Mouse (Mus musculus): ENCODE measurements around the gene Nxpe5. TPM values are rescaled to one million over a fixed set of nuclear protein-coding genes. Genes with fewer than 3 reads are reported as not detected.

Nxpe5 gene
- total RNA-seq, 2 experiments from 2014 or later: 0.58 to 0.98 TPM

GRCm38 (mm10) chr5:138268980-138269379, 43.3 kb downstream of the Nxpe5 start:
- intact Hi-C loops (cut with DNase I; ENCODE audit: low total_unique reads): no loop called here
- no peak for DNase-seq

GRCm38 (mm10) chr5:138271232-138271631, 45.5 kb downstream of the Nxpe5 start:
- no peak for DNase-seq

GRCm38 (mm10) chr5:138272409-138272923, 46.8 kb downstream of the Nxpe5 start, which contains the start of gene Gal3st4:
Gene Gal3st4, minus strand, starts transcription at chr5:138272840.
- intact Hi-C loops (cut with DNase I; ENCODE audit: low total_unique reads): no loop called here
- peak; percentile 57 for DNase-seq

More at GRCm38 (mm10) chr5:138271232-138271631, 45.5 kb downstream of the Nxpe5 start:
- intact Hi-C loops (cut with DNase I; ENCODE audit: low total_unique reads): no loop called here

GRCm38 (mm10) chr5:138274186-138274585, 48.5 kb downstream of the Nxpe5 start:
- intact Hi-C loops (cut with DNase I; ENCODE audit: low total_unique reads): no loop called here
- DNase-seq: no peak

GRCm38 (mm10) chr5:138275216-138276050, 49.7 kb downstream of the Nxpe5 start:
- intact Hi-C loops (cut with DNase I; ENCODE audit: low total_unique reads): no loop called here
- no peak for DNase-seq

- DNase-seq: no peak
- intact Hi-C loops (cut with DNase I; ENCODE audit: low total_unique reads): no loop called here
These were observed 52.3 kb downstream of the Nxpe5 start for GRCm38 (mm10) chr5:138277994-138278393.

- DNase-seq: peak; percentile 84
- intact Hi-C loops (cut with DNase I; ENCODE audit: low total_unique reads): no loop called here
These were observed 54.1 kb downstream of the Nxpe5 start, which contains the start of the genes Gm43720, Gpc2 and Stag3 for GRCm38 (mm10) chr5:138279585-138280424. Gene Gm43720, minus strand, starts transcription at chr5:138279958. Gene Gpc2, minus strand, starts transcription at chr5:138280005. Gene Stag3, plus strand, starts transcription at chr5:138280240.

- intact Hi-C loops (cut with DNase I; ENCODE audit: low total_unique reads): no loop called here
- no peak for DNase-seq
These were observed 54.7 kb downstream of the Nxpe5 start for GRCm38 (mm10) chr5:138280425-138280768.

- no peak for DNase-seq
- intact Hi-C loops (cut with DNase I; ENCODE audit: low total_unique reads): no loop called here
These were observed 55.1 kb downstream of the Nxpe5 start for GRCm38 (mm10) chr5:138280829-138281228.

GRCm38 (mm10) chr5:138281798-138282197, 56.1 kb downstream of the Nxpe5 start:
- intact Hi-C loops (cut with DNase I; ENCODE audit: low total_unique reads): no loop called here
- DNase-seq: no peak

GRCm38 (mm10) chr5:138283540-138283939, 57.8 kb downstream of the Nxpe5 start:
- intact Hi-C loops (cut with DNase I; ENCODE audit: low total_unique reads): no loop called here

GRCm38 (mm10) chr5:138287861-138288260, 62.2 kb downstream of the Nxpe5 start:
- no peak for DNase-seq
- intact Hi-C loops (cut with DNase I; ENCODE audit: low total_unique reads): no loop called here

More at GRCm38 (mm10) chr5:138283540-138283939, 57.8 kb downstream of the Nxpe5 start:
- DNase-seq: no peak

- intact Hi-C loops (cut with DNase I; ENCODE audit: low total_unique reads): no loop called here
These were observed 65.9 kb downstream of the Nxpe5 start for GRCm38 (mm10) chr5:138291638-138292037.

GRCm38 (mm10) chr5:138294158-138294557, 68.5 kb downstream of the Nxpe5 start:
- intact Hi-C loops (cut with DNase I; ENCODE audit: low total_unique reads): no loop called here
- no peak for DNase-seq

More at GRCm38 (mm10) chr5:138291638-138292037, 65.9 kb downstream of the Nxpe5 start:
- no peak for DNase-seq

- no peak for DNase-seq
- intact Hi-C loops (cut with DNase I; ENCODE audit: low total_unique reads): no loop called here
These were observed 73.9 kb downstream of the Nxpe5 start for GRCm38 (mm10) chr5:138299613-138300012.

Other genes with a start within 250 kb of the Nxpe5 start
- not detected for gene Azgp1, start 244.4 kb upstream of the Nxpe5 start, total RNA-seq (2021)
- gene Smok3a, start 204.6 kb upstream of the Nxpe5 start, total RNA-seq (2021): not detected
- not detected for gene Smok3b, start 204.5 kb upstream of the Nxpe5 start, total RNA-seq (2021)
- not detected for gene Smok3c, start 172.7 kb upstream of the Nxpe5 start, total RNA-seq (2021)
- 10 to 100 TPM; 10.8 to 11.2 TPM for gene Zkscan1, start 140.8 kb upstream of the Nxpe5 start, total RNA-seq (2021)
- gene Zscan21, start 109.0 kb upstream of the Nxpe5 start, total RNA-seq (2021): 10 to 100 TPM; 10.3 to 10.6 TPM
- gene Zfp113, start 70.2 kb upstream of the Nxpe5 start, total RNA-seq (2021): 1 to 10 TPM; 5.3 to 6.0 TPM
- gene Cops6, start 64.8 kb upstream of the Nxpe5 start, total RNA-seq (2021): 100 to 1,000 TPM; 107 to 110 TPM
- 10 to 100 TPM in 1 of 2 experiments, 1 to 10 TPM in 1; 7.6 to 10.1 TPM for gene Ap4m1, start 53.9 kb upstream of the Nxpe5 start, total RNA-seq (2021)
- 10 to 100 TPM; 10.7 to 11.8 TPM for gene Mcm7, start 53.5 kb upstream of the Nxpe5 start, total RNA-seq (2021)
- gene Taf6, start 38.4 kb upstream of the Nxpe5 start, total RNA-seq (2021): 10 to 100 TPM; 20.8 to 24.8 TPM
- gene Cnpy4, start 38.4 kb upstream of the Nxpe5 start, total RNA-seq (2021): 1 to 10 TPM; 6.4 to 7.2 TPM
- 1 to 10 TPM; 2.6 to 2.9 TPM for gene Mblac1, start 31.6 kb upstream of the Nxpe5 start, total RNA-seq (2021)
- 10 to 100 TPM; 52.6 to 60.5 TPM for gene Lamtor4, start 29.6 kb downstream of the Nxpe5 start, total RNA-seq (2021)
- gene BC037034, start 38.1 kb downstream of the Nxpe5 start, total RNA-seq (2021): 1 to 10 TPM; 3.4 to 4.6 TPM
- gene Gal3st4, start 46.9 kb downstream of the Nxpe5 start, total RNA-seq (2021): under 1 TPM; 0.51 to 0.55 TPM
- gene Gm43720, start 54.1 kb downstream of the Nxpe5 start, total RNA-seq (2021): not detected
- gene Gpc2, start 54.1 kb downstream of the Nxpe5 start, total RNA-seq (2021): under 1 TPM; 0.44 to 0.47 TPM
- gene Stag3, start 54.3 kb downstream of the Nxpe5 start, total RNA-seq (2021): under 1 TPM in 1 of 2 experiments, not detected in 1; 0.49 TPM
- gene Pvrig, start 116.1 kb downstream of the Nxpe5 start, total RNA-seq (2021): not detected
- 1 to 10 TPM; 3.2 to 3.6 TPM for gene Zfp157, start 215.6 kb downstream of the Nxpe5 start, total RNA-seq (2021)

Measured in gastrocnemius, postnatal 14 days (tissue).